Mouse (Mus musculus) brain, embryonic 14.5 days (tissue): Measurements from ENCODE around the gene Prkab2. TPM values are rescaled to one million over a fixed set of nuclear protein-coding genes. Genes with fewer than 3 reads are reported as not detected.

Experiments
- DNase-seq: peaks from one replicate; pipeline ENCODE4 v3.0.0-alpha.2; 2011; ENCODE audit warnings: low read depth
- CTCF ChIP-seq: fragments of 200-500 bp; IDR thresholded peaks from 2 replicates; pipeline ENCODE4 v1.5.1; 2012; ENCODE audit warnings: inconsistent platforms, mild to moderate bottlenecking, moderate library complexity, borderline replicate concordance; ENCODE audit not compliant: insufficient read depth, insufficient read length; ENCODE audit errors: extremely low read depth
- POLR2A ChIP-seq: fragments of 200-500 bp; IDR thresholded peaks from 2 replicates; pipeline ENCODE4 v1.6.1; 2012; ENCODE audit warnings: mild to moderate bottlenecking, inconsistent platforms, borderline replicate concordance; ENCODE audit not compliant: poor library complexity, insufficient read depth, insufficient read length, severe bottlenecking; ENCODE audit errors: extremely low read depth
- polyA plus RNA-seq: library from polyadenylated mRNA; depleted of rRNA; stranded (reverse); fragments of >200 nt; gene quantifications from 2 replicates; pipeline ENCODE4 v1.2.3, GENCODE M21; 2012

Prkab2 gene
- polyA plus RNA-seq, 1 experiment: 18.4 TPM

- TF ChIP-seq POLR2A: no peak
- peak; percentile 71 for TF ChIP-seq CTCF
These were observed 23.5 kb downstream of the Prkab2 start for GRCm38 (mm10) chr3:97681321-97682158.

GRCm38 (mm10) chr3:97682159-97682502 is 24.1 kb downstream of the Prkab2 start:
- no peak for DNase-seq
- TF ChIP-seq CTCF: no peak
- no peak for TF ChIP-seq POLR2A

More at GRCm38 (mm10) chr3:97681321-97682158, 23.5 kb downstream of the Prkab2 start:
- peak; percentile 83 for DNase-seq

GRCm38 (mm10) chr3:97682576-97682975 is 24.6 kb downstream of the Prkab2 start:
- TF ChIP-seq POLR2A: no peak
- no peak for TF ChIP-seq CTCF
- DNase-seq: no peak

GRCm38 (mm10) chr3:97683560-97684195 is 25.7 kb downstream of the Prkab2 start:
- peak; percentile 40 for DNase-seq
- TF ChIP-seq CTCF (no peak), POLR2A (no peak)

GRCm38 (mm10) chr3:97686372-97687117 is 28.6 kb downstream of the Prkab2 start:
- no peak for TF ChIP-seq POLR2A
- no peak for TF ChIP-seq CTCF
- no peak for DNase-seq

- no peak for TF ChIP-seq CTCF
- TF ChIP-seq POLR2A: no peak
- no peak for DNase-seq
These were observed 31.3 kb downstream of the Prkab2 start for GRCm38 (mm10) chr3:97689289-97689688.

GRCm38 (mm10) chr3:97690590-97690989 is 32.6 kb downstream of the Prkab2 start:
- DNase-seq: no peak
- no peak for TF ChIP-seq CTCF
- TF ChIP-seq POLR2A: no peak

- DNase-seq: peak; percentile 55
- TF ChIP-seq POLR2A: no peak
- TF ChIP-seq CTCF: no peak
These were observed 33.5 kb downstream of the Prkab2 start for GRCm38 (mm10) chr3:97691443-97692017.

GRCm38 (mm10) chr3:97693806-97694205 is 35.8 kb downstream of the Prkab2 start:
- no peak for DNase-seq
- no peak for TF ChIP-seq POLR2A
- no peak for TF ChIP-seq CTCF

GRCm38 (mm10) chr3:97696866-97697265 is 38.9 kb downstream of the Prkab2 start:
- no peak for TF ChIP-seq POLR2A
- no peak for DNase-seq

GRCm38 (mm10) chr3:97697291-97697690 is 39.3 kb downstream of the Prkab2 start:
- TF ChIP-seq CTCF (no peak), POLR2A (no peak)
- no peak for DNase-seq

GRCm38 (mm10) chr3:97699061-97699460 is 41.1 kb downstream of the Prkab2 start:
- TF ChIP-seq POLR2A (no peak), CTCF (no peak)
- no peak for DNase-seq

- no peak for DNase-seq
- TF ChIP-seq POLR2A (no peak), CTCF (no peak)
These were observed 43.2 kb downstream of the Prkab2 start for GRCm38 (mm10) chr3:97701198-97701597.
